Mouse (Mus musculus) monocyte, adult 5-6 weeks (primary cell): ENCODE results near the gene Xrcc4. TPM values are rescaled to one million over a fixed set of nuclear protein-coding genes. Genes with fewer than 3 reads are reported as not detected.

Experiments
- ATAC-seq: fragments of 153-309, 156-312 bp; replicated peaks from 2 replicates; pipeline ENCODE4 v1.8.0; 2017; ENCODE audit warnings: mild to moderate bottlenecking; ENCODE audit not compliant: low TSS enrichment, insufficient number of reproducible peaks, severe bottlenecking, poor library complexity, low FRiP score
- total RNA-seq: library from RNA; stranded (forward); fragments of 200-1000, 200-491, 200-594 nt; gene quantifications from 3 replicates; pipeline ENCODE4 v1.2.3, GENCODE M21; 2017

Xrcc4 gene
- total RNA-seq, 1 experiment from 2014 or later, result 58.0 TPM

DNA sequence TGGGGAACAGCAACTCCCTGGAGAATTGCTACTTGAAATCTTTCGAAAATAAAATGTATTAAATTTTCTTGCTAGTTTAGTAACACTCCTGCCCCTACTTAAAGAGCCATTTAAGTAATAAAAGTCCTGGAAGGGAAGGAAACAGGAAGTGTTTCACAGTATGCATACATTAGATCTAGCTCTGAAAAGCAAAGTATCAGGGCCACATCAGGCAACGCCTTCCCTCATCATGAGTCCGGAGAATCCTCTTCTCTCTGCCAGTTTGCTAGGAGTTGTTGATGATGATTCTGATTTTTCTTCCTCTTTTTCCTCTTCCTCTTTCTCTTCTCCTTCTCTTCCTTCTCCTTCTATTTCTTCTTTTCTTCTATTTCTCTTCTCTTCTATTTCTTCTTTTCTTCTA is 250.8 kb downstream of the Xrcc4 start:
- ATAC-seq, result no peak

DNA sequence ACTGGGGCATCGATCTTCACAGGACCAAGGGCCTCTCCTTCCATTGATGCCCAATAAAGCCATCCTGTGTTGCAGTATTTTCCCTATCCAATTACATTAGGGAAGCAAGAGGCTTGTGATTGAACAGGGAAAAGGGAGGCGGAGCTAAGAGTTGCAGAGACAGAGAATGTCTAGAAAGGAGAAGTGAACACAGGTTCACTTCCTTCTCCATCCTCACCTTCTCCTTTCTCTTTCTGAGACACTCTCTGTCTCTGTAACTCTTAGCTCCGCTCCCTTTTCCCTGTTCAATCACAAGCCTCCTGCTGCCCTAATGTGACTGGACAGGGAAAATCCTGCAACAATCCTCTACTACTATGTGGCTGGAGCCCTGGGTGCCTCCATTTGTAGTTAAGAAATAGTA is 254.9 kb downstream of the Xrcc4 start:
- 0 out of 2 replicates have a peak, but pooled peaks have one; percentile 49 for ATAC-seq

DNA sequence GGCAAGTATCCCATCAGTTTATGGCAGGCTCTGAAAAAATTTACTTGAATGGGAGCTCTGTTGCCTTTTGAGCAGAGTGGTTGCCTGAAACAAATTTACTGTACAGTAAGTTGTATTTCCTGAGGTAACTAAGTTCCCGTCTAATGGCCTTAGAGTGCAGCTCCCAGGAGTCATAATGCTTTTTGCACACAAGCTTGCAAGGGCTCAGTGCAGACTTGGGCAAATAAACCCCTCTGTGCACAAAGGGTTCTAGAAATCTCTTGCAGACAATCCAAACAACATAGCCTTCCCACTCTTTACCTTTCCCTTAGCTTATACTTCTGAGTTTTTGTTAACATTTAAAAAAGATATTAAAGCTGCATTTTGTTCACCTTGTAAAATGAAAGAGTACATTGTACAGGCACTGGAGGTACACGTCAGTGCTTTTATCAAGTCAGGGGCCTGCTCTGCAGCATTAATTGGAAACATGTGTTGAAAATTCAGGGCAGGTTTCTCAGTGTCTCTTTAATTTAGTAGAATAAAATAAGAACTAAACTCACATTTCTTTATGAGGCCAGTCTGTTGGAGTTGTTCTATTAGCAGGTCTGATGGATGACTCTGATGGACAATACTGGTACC is 256.2 kb downstream of the Xrcc4 start:
- no peak for ATAC-seq

DNA sequence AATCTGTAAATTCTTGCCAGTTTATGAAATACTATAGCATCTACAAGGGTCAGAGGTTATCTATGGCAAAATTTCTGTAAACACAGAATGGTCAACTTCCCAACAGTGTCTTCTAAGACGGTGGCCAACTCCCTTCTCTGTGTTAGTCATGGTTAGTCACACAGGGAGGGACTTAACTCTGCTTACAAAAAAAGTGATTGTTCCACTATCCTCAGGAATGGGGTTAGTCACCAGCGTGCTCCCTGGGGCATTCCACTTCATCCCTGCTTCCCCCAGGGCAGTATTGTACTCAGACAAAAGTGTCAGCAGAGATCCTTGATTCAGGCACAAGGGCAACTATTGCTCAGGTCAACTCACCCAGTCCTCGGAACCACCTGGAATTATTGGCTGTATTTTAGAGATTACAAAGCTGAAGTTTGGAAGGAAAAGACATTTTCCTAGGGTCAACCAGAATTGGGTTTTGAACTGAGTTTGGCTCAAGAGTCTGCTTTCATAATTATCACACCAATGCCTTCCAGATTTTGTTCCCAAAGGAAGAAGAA is 260.9 kb downstream of the Xrcc4 start:
- no peak for ATAC-seq

DNA sequence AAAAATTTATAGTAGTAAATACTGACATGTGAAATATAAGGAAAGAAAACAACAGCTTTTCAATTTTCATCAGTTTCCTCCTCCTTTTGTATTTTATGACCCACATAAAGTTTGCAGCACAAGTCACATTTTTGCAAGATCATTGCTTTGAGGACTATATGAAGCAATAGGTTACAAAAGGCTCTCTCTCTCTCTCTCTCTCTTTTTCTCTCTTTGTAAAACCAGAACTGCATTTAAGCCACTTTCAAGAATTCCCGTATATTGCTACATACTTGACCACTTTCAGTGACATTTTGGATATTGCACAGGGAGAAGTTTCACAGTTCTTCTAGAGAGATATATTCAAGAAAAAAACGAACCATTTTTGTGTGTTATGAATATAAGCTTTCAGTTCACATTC is 261.6 kb downstream of the Xrcc4 start:
- ATAC-seq, result no peak

DNA sequence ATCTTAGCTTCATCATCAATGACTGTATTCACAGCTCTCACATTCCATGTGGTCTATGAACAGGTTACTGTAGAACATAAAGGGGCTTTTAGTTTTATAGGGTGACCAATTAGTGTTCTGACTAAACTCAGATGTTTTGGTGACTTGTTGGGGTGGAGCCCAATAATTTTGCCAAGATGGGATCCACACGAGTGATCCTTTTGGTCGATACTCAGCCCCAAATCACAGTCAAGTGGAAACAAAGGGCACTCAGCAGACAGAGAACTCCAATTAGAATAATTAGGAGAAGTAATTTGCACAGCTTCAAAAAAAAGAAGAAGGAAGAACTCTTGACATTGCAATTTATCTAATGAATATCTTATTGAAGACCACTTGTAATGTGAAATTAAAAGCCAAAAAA is 274.9 kb downstream of the Xrcc4 start:
- no peak for ATAC-seq

DNA sequence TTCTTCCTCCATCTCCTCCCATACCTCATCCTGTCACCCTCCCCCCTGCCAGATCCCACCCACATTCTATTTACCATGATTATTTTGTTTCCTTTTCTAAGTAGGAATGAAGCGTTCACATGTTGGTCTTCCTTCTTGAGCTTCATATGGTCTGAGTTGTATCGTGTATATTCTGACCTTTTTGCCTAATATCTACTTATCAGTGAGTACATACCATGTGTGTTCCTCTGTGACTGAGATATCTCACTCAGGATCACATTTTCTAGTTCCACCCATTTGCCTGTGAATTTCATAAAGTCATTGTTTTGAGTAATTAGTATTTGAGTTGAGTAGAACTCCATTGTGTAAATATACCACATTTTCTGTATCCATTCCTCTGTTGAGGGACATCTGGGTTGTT is 277.2 kb downstream of the Xrcc4 start:
- ATAC-seq, result no peak

DNA sequence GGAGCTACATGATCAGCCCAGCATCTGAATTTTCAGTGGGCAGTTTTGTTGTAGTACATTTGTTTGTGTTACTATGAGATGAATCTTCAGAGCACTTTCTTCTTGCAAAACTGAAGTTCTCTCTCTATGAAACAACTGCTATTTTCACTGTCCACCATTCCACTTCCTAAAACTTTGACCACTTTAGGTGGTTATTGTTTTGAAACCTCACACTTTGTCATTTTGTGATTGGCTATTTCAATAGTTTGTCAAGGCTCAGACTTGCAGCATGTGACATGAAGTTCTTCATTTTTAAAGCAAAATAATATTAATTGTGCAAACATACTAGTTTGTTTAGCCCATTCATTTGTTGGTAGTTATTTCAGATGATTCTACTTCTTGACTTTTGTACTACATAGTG is 280.4 kb downstream of the Xrcc4 start:
- ATAC-seq, result no peak

DNA sequence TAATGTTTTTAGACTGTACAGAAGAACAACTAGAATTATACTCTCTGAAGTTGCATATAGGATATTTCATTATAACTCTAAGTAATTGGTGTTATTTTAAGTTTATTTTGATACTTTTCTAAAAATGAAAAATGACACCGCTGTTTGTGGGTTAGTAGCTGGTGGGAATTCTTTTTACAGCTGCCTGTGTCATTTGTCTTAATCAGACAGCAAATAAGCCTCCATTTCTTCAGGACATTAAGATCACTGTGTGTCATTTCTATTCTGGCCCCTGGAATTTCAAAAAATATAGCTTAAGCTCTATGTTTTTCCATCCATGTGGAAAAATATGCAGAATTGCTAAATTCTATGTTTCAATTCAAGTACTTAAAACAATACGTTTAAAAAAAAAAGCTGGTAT is 287.5 kb downstream of the Xrcc4 start:
- no peak for ATAC-seq

DNA sequence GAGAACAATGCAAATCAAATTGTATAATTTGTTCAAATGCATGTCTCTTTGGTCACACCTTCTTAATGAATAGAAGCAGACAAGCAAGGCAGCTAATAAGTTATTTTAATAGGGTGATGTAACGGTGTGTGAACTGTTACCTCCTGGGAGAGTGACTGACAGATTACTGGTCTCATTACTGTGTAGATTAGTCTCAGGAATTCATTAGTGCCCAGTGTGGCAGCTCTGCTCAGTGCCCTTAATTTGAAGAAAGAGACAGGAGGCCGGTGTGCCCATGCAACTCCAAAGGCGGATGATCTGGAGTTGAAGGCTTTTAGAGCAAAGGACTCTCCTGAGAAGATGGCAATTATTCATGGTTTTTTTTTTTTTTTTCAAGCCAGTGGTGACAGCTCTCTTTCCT is 291.7 kb downstream of the Xrcc4 start:
- no peak for ATAC-seq

DNA sequence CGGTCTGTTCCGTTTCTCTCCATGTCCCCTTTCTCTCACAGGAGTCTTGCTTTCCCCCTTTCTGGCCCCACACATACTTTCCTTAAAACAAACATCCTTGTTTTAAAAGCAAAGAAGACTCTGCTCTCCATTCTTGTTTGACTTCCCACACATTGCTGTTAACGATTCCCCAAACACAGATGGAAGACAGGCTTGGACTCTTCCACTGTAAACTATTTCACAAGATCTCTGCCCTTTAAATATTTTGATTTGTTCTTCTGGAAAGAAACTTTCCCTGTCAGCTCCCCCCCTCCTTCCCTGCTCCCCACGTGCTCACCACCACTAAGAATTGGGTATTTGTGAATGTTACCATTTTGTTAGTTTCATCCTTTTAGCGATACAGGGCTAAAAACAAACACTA is 297.9 kb downstream of the Xrcc4 start:
- no peak for ATAC-seq

DNA sequence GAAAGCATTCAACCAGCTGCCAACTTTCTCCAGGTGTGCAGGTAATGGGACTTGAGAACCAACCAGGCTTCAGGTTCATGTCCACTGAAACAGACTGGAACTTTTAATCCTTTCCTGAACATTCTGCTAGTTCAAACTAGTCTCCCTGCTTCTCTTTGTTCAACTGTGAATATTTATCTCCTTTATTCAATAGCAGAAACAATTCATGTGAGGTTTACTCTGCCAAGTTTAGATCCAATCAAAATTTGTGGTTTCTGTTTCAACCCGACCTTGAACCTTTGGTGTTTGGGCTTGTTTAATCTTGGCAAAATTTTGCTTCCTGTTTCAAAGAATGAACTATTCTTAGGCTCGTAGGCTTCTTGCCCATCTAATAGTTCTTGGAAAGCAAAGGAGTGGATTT is 306.5 kb downstream of the Xrcc4 start:
- no peak for ATAC-seq

DNA sequence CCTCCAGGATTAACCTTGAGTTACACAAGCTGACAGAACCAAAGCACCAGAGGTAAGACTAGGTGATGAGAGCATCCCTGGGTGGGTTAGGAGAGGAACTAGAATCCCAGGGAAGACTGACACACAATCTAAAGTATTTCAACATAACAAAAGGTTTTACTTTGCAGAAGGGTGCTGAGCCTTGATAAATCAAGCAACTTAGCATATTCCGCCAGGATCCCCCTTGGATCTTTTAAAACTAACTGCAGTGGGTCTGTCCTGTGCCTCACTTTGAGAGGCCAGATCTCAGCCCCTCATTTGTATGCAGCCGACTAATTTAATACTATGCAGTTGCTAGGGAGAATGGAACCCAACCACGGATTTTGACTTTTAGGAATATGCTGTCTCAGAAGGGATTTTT is 309.1 kb downstream of the Xrcc4 start:
- no peak for ATAC-seq

DNA sequence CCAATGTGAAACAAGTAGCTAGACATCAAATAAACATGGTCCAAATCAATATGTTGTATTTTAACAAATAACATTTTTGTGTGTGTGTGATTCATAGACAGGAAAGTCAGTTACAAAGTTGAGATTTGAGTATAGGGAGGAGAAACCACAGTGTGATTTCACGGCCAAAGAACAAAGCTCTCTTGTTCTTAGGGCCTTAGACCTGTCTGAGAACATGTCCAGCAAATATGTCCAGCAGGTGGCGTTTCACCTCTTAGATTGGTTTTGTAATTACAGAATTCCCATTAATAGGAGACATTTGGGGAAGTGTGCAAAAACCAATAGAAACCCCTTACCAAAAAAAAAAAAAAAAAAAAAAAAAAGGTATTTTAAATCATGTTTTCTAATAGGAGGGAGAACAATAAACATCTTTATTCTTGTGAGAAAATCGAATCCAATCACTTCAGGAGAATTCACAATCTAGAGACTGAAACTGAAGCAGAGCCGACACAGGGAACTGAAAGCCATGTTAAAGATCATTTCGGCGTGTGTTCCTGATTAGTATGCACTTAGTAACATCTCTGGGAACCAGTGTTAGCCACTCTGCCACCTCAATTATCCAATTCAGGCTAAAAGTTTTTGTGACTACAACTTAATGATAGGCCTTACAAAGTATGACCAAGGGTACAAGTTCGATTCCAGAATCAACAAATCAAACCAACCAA is 310.0 kb downstream of the Xrcc4 start:
- ATAC-seq, result no peak

DNA sequence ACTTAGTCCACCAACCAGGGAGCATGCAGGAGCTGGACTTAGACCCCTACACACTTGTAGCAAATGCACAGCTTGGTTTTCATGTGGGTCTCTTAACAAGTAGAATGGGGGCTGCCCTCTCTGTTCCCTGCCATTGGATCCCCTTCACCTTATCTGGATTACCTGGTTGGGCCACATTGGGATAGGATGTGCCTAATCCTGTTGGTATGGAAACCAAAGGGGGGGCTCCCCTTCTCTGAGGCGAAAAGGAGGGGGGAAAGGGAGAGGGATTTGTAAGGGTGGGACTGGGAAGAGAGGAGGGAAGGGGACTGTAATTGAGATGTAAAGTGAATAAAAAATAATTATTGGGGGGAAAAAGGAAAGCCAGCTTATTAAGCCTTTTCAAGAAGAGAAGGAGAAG is 311.6 kb downstream of the Xrcc4 start:
- ATAC-seq, result no peak

DNA sequence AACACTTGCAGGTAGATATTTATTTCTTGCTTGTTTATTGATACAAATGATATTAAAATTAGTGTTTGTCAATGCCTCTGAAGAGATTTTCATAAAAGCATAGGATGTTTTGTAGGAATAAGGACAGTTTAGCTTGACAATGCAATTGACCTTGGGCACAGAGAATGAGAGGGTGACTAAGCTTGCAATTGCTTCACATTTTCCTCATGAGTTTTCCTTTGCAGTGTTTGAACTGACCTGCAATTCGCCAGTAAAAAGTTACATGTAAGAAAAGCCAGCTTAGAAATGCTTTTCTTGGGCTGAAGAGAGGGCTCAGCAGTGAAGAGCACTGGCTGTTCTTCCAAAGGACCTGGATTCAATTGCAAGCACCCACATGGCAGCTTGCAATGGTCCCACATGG is 312.3 kb downstream of the Xrcc4 start:
- no peak for ATAC-seq

DNA sequence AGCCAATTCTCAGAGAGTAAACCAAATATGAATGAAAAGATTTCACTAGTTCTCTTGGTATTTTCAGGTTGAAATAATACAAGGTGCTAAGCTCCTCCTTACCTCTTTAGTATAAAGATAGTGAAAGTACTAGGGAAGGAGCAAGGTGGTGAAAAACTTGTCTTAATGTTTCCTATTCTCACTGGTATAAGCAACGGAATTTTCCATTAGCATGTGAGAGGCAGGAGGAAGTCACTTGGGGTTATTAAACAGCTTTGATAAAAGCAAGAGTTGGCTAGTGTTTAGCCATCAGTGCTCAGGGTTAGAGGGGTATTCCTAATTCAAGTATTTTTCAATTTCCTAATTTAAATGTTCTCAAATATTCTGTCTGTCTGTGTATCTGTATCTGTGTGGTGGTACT is 322.9 kb downstream of the Xrcc4 start:
- no peak for ATAC-seq

DNA sequence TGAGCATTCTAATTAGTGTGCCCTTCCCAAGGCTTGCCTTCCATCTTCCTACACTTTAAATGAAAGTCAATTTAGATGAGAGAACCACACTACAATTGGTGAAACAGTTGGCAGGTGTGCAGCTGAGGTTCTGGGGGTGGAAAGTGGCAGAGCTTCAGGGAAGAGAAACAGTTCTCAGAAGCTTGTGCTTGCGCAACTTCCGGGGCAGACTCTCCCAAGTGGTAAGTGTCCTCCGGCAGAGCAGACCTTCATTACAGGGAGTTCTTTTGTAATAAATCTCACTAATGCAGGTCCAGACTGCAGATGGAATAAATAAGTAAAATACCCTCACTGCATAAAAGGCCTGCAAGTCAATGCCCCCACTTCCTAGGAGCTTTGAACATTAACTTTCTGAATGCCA is 323.4 kb downstream of the Xrcc4 start:
- ATAC-seq, result no peak

DNA sequence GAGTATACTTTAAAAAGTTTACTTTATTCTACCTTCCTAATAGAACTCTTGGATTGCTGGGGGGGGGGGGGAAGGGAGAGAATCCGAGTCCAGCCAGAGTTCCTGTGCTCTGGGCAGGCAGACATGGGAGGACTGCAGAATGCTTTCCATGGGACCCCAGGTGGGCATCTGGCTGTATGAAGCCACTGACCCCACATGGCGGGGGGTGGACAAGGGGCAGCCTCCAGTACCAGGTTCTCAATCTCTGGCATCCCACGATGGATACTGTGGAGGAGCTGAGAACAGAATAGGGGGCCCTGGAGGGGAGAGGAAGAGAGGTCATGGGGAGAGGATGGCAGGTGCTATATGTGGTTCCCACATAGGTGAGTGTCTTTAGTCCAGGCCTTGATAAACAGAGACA is 327.1 kb downstream of the Xrcc4 start:
- ATAC-seq, result no peak

DNA sequence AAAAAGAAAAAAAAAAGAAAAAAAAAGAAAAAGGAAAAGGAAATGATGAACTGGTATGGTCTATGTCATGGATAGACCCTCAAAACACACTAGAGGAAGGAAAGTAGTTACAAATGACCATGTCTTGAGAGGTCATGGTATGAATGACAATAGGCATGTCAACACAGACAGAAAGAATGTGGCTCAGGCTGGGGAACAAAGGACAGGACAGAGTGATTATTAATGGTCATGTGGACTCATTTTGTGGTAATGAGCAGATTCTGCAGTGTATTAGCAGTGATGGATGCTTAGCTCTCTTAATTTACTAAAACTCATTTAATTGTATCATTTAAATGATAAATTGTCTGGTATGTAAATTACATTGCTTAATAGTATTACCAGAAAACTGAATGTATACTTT is 333.1 kb downstream of the Xrcc4 start:
- ATAC-seq, result no peak
